Mouse (Mus musculus): ENCODE results near the gene Zfp94. TPM values are rescaled to one million over a fixed set of nuclear protein-coding genes. Genes with fewer than 3 reads are reported as not detected.
"Not testable (repeated sequence)": the region's sequence is repeated elsewhere in the genome, so short reads cannot be mapped to it uniquely, and the experiment has no call there.

Gene Zfp94
- polyA plus RNA-seq, 1 experiment from 2014 or later = 1.7 TPM

- WGBS (ENCODE audit: insufficient replicate concordance) = 69% methylated on average over 12 of the region's 12 CpGs
- Histone ChIP-seq H3K9ac (no peak overlapping the region), H3K27ac (replicated peaks) (no peak overlapping the region), H3K4me1 (replicated peaks) (0 out of 2 replicates have a peak, but pooled peaks cover 12% of the 10 kb centered on the region), H3K36me3 (replicated peaks) (peaks cover 39% of the 10 kb centered on the region), H3K9me3 (replicated peaks) (no peaks in the 10 kb centered on the region), H3K4me3 (replicated peaks) (no peak overlapping the region), H3K27me3 (no peaks in the 10 kb centered on the region), H3K4me2 (no peak overlapping the region)
- no peak for ATAC-seq (ENCODE audit: insufficient read depth)
These were observed 23.2 kb downstream of the Zfp94 start for GRCm38 (mm10) chr7:24293061-24293851.

GRCm38 (mm10) chr7:24291387-24292090 is 24.9 kb downstream of the Zfp94 start:
- H3K9ac ChIP-seq = no peak overlapping the region
- H3K4me1 ChIP-seq (replicated peaks) = 0 out of 2 replicates have a peak, but pooled peaks cover 8% of the 10 kb centered on the region
- ATAC-seq (ENCODE audit: insufficient read depth) = no peak
- H3K9me3 ChIP-seq (replicated peaks) = no peaks in the 10 kb centered on the region
- H3K27me3 ChIP-seq = no peaks in the 10 kb centered on the region
- H3K4me2 ChIP-seq = no peak overlapping the region
- 82% methylated on average over 27 of the region's 27 CpGs for WGBS (ENCODE audit: insufficient replicate concordance)
- H3K36me3 ChIP-seq (replicated peaks) = peaks cover 39% of the 10 kb centered on the region
- H3K27ac ChIP-seq (replicated peaks) = no peak overlapping the region
- no peak overlapping the region for H3K4me3 ChIP-seq (replicated peaks)

DNA sequence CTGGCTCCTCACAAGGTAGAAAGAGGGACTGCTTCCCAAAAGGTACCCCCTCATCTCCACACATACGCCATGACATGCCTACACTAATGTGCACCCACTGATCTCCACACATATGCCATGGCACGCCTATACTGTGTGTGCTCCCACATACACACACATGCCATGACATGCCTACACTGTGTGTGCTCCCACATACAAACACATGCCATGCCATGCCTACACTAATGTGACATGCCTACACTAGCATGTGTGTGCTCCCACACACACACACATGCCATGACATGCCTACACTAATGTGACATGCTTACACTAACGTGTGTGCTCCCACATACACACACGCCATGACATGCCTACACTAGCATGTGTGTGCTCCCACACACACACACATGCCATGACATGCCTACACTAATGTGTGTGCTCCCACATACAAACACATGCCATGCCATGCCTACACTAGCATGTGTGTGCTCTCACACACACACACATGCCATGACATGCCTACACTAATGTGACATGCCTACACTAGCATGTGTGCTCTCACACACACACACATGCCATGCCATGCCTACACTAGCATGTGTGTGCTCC is 26.3 kb downstream of the Zfp94 start:
- H3K27ac ChIP-seq (replicated peaks) = no peak overlapping the region
- no peaks in the 10 kb centered on the region for H3K9me3 ChIP-seq (replicated peaks)
- peaks cover 32% of the 10 kb centered on the region for H3K36me3 ChIP-seq (replicated peaks)
- H3K4me1 ChIP-seq (replicated peaks) = 0 out of 2 replicates have a peak, but pooled peaks cover 8% of the 10 kb centered on the region
- H3K4me2 ChIP-seq = no peak overlapping the region
- H3K4me3 ChIP-seq (replicated peaks) = no peak overlapping the region
- H3K9ac ChIP-seq = no peak overlapping the region
- 77% methylated on average over 4 of the region's 4 CpGs for WGBS (ENCODE audit: insufficient replicate concordance)
- ATAC-seq (ENCODE audit: insufficient read depth) = no peak
- H3K27me3 ChIP-seq = no peaks in the 10 kb centered on the region

GRCm38 (mm10) chr7:24288512-24288911 is 28.0 kb downstream of the Zfp94 start:
- H3K27me3 ChIP-seq = no peaks in the 10 kb centered on the region
- ATAC-seq (ENCODE audit: insufficient read depth) = no peak
- 0 out of 2 replicates have a peak, but pooled peaks cover 3% of the 10 kb centered on the region for H3K4me1 ChIP-seq (replicated peaks)
- H3K9me3 ChIP-seq (replicated peaks) = no peaks in the 10 kb centered on the region
- 78% methylated on average over 6 of the region's 6 CpGs for WGBS (ENCODE audit: insufficient replicate concordance)
- no peak overlapping the region for H3K4me3 ChIP-seq (replicated peaks)
- H3K27ac ChIP-seq (replicated peaks) = no peak overlapping the region
- no peak overlapping the region for H3K4me2 ChIP-seq
- no peak overlapping the region for H3K9ac ChIP-seq
- H3K36me3 ChIP-seq (replicated peaks) = peaks cover 27% of the 10 kb centered on the region

DNA sequence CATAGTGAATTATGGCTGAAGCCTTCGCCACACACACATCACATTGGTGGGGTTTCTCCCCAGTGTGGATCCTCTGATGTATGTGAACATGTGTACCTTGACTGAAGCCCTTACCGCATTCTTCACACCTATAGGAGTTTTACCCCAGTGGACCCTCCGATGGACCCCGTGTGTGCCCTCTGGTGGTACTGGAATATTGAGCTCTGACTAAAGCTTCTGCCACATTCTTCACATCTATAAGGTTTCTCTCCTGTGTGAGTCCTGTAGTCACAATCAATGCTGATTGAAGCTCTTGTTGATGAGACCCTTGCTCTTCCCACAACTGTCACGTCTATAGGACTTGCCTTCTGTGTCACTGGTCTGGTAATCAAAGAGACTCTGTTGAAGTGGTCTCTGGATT is 28.8 kb downstream of the Zfp94 start:
- no peak overlapping the region for H3K4me2 ChIP-seq
- peaks cover 23% of the 10 kb centered on the region for H3K36me3 ChIP-seq (replicated peaks)
- H3K9me3 ChIP-seq (replicated peaks) = no peaks in the 10 kb centered on the region
- no peak for ATAC-seq (ENCODE audit: insufficient read depth)
- 62% methylated on average over 5 of the region's 5 CpGs for WGBS (ENCODE audit: insufficient replicate concordance)
- H3K27me3 ChIP-seq = no peaks in the 10 kb centered on the region
- no peak overlapping the region for H3K27ac ChIP-seq (replicated peaks)
- no peaks in the 10 kb centered on the region for H3K4me1 ChIP-seq (replicated peaks)
- H3K4me3 ChIP-seq (replicated peaks) = no peak overlapping the region
- H3K9ac ChIP-seq = no peak overlapping the region

DNA sequence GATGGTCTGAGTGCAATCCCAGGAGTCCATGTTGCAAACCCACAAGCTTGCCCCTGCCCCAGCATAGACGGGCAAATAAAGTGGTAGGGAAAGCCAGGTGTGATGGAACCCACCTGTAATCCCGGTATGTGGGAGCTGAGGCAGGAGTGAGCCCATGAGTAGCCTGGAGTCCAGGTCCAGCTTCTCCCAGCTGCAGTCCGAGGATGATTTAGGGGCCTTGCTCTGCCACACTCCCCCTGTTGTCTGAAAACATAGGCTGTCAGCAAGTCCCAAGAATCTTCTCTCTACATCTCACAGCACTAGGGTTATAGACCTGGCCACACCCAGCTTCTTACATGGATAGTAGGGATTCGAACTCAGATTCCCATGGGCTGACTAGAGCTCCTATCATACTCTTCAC is 29.6 kb downstream of the Zfp94 start:
- Histone ChIP-seq H3K27ac (replicated peaks) (no peak overlapping the region), H3K9me3 (replicated peaks) (no peaks in the 10 kb centered on the region), H3K36me3 (replicated peaks) (peaks cover 15% of the 10 kb centered on the region), H3K4me2 (no peak overlapping the region), H3K27me3 (no peaks in the 10 kb centered on the region), H3K4me1 (replicated peaks) (no peaks in the 10 kb centered on the region), H3K9ac (no peak overlapping the region), H3K4me3 (replicated peaks) (no peak overlapping the region)
- 63% methylated on average over 4 of the region's 4 CpGs for WGBS (ENCODE audit: insufficient replicate concordance)
- no peak for ATAC-seq (ENCODE audit: insufficient read depth)

- 28% methylated on average over 4 of the region's 4 CpGs for WGBS (ENCODE audit: insufficient replicate concordance)
- H3K9me3 ChIP-seq (replicated peaks) = no peaks in the 10 kb centered on the region
These were observed 30.4 kb downstream of the Zfp94 start for GRCm38 (mm10) chr7:24286090-24286489.

DNA sequence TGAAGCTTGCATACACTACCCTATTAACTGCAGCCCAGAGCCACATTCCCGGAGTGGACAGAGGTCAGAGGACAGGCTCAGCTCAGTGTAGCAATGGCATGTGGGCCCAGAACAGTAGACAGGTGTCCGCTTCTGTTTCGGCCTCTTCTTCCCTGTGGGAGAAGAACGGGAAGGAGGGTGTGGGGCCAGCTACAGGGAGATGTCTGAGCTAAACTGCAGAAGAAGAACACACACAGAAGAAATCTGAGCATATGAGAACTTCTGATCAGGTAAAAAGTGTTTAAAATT is 35.7 kb downstream of the Zfp94 start:
- H3K4me2 ChIP-seq = no peak overlapping the region
- H3K9ac ChIP-seq = no peak overlapping the region
- ATAC-seq (ENCODE audit: insufficient read depth) = no peak
- H3K9me3 ChIP-seq (replicated peaks) = no peaks in the 10 kb centered on the region
- H3K27me3 ChIP-seq = no peaks in the 10 kb centered on the region
- 52% methylated on average over 4 of the region's 4 CpGs for WGBS (ENCODE audit: insufficient replicate concordance)
- no peak overlapping the region for H3K27ac ChIP-seq (replicated peaks)
- H3K4me1 ChIP-seq (replicated peaks) = no peaks in the 10 kb centered on the region
- no peaks in the 10 kb centered on the region for H3K36me3 ChIP-seq (replicated peaks)
- H3K4me3 ChIP-seq (replicated peaks) = no peak overlapping the region

More at GRCm38 (mm10) chr7:24286090-24286489, 30.4 kb downstream of the Zfp94 start:
- Histone ChIP-seq H3K27ac (replicated peaks) (no peak overlapping the region), H3K36me3 (replicated peaks) (peaks cover 7% of the 10 kb centered on the region; the same call in 1 of the 2 replicates), H3K9ac (no peak overlapping the region), H3K4me3 (replicated peaks) (no peak overlapping the region), H3K4me2 (no peak overlapping the region), H3K4me1 (replicated peaks) (no peaks in the 10 kb centered on the region), H3K27me3 (no peaks in the 10 kb centered on the region)
- ATAC-seq (ENCODE audit: insufficient read depth) = no peak

GRCm38 (mm10) chr7:24280031-24280857 is 36.2 kb downstream of the Zfp94 start:
- H3K4me2 ChIP-seq = no peak overlapping the region
- no peak overlapping the region for H3K4me3 ChIP-seq (replicated peaks)
- ATAC-seq (ENCODE audit: insufficient read depth) = no peak
- H3K9ac ChIP-seq = no peak overlapping the region
- no peaks in the 10 kb centered on the region for H3K9me3 ChIP-seq (replicated peaks)
- H3K4me1 ChIP-seq (replicated peaks) = no peaks in the 10 kb centered on the region
- 50% methylated on average over 10 of the region's 10 CpGs for WGBS (ENCODE audit: insufficient replicate concordance)
- H3K27me3 ChIP-seq = no peaks in the 10 kb centered on the region
- no peak overlapping the region for H3K27ac ChIP-seq (replicated peaks)
- H3K36me3 ChIP-seq (replicated peaks) = no peaks in the 10 kb centered on the region

- H3K4me2 ChIP-seq; H3K27ac ChIP-seq (replicated peaks); H3K27me3 ChIP-seq; H3K36me3 ChIP-seq (replicated peaks); ATAC-seq (ENCODE audit: insufficient read depth); H3K9ac ChIP-seq; H3K4me3 ChIP-seq (replicated peaks); H3K4me1 ChIP-seq (replicated peaks); H3K9me3 ChIP-seq (replicated peaks): not testable (repeated sequence)
- 56% methylated on average over 3 of the region's 3 CpGs for WGBS (ENCODE audit: insufficient replicate concordance)
These were observed 37.7 kb downstream of the Zfp94 start for GRCm38 (mm10) chr7:24278771-24279170.

GRCm38 (mm10) chr7:24274456-24274855 is 42.0 kb downstream of the Zfp94 start:
- Histone ChIP-seq H3K9ac (no peak overlapping the region), H3K36me3 (replicated peaks) (0 out of 2 replicates have a peak, but pooled peaks cover 2% of the 10 kb centered on the region), H3K27ac (replicated peaks) (no peak overlapping the region), H3K9me3 (replicated peaks) (no peaks in the 10 kb centered on the region), H3K4me3 (replicated peaks) (no peak overlapping the region), H3K27me3 (no peaks in the 10 kb centered on the region), H3K4me1 (replicated peaks) (peaks cover 8% of the 10 kb centered on the region; the same call in 1 of the 2 replicates), H3K4me2 (no peak overlapping the region)
- 60% methylated on average over 4 of the region's 4 CpGs for WGBS (ENCODE audit: insufficient replicate concordance)
- ATAC-seq (ENCODE audit: insufficient read depth) = no peak

Measured in liver, embryonic 15.5 days (tissue).